Mouse (Mus musculus): ENCODE measurements around the gene 2010315B03Rik. TPM values are rescaled to one million over a fixed set of nuclear protein-coding genes. Genes with fewer than 3 reads are reported as not detected.

Gene 2010315B03Rik
- total RNA-seq, 2 experiments from 2014 or later = 14.6 to 21.4 TPM

Other genes with a start within 250 kb of the 2010315B03Rik start
- gene Ccr2, start 210.7 kb downstream of the 2010315B03Rik start, total RNA-seq (2021) = 1 to 10 TPM; 1.7 to 2.1 TPM
- gene Ccr5, start 191.2 kb downstream of the 2010315B03Rik start, total RNA-seq (2021) = 1 to 10 TPM; 3.3 to 3.5 TPM
- gene Ppp2r3d, start 164.2 kb upstream of the 2010315B03Rik start, total RNA-seq (2021) = 100 to 1,000 TPM in 1 of 2 experiments, 10 to 100 TPM in 1; 92.7 to 101 TPM
- gene Gm21836, start 181.1 kb upstream of the 2010315B03Rik start, total RNA-seq (2021) = not detected